Mouse (Mus musculus) MEL (cell line): ENCODE data around the gene Pbx3. TPM values are rescaled to one million over a fixed set of nuclear protein-coding genes. Genes with fewer than 3 reads are reported as not detected.
A peak's percentile ranks its signal among the peaks of the same experiment; 100 is the strongest.

Experiments used
- DNase-seq: peaks from one replicate; pipeline ENCODE4 v3.0.0; 2011; ENCODE audit warnings: low read depth, low spot score
- H3K27ac ChIP-seq: 2 replicates; pipeline ENCODE4 v1.5.1; 2012; ENCODE audit warnings: low read depth, mild to moderate bottlenecking, control low read depth, low read length, moderate library complexity; ENCODE audit not compliant: control insufficient read depth
- H3K27me3 ChIP-seq, 2 experiments: fragments of 150-350 bp in 1 of 2; sonication (generic) in 1 of 2; 2 replicates each; pipeline ENCODE4 v1.6.1; 2012; ENCODE audit warnings: low read length in 2 of 2, mild to moderate bottlenecking in 2 of 2, improper control_type of control experiment in 1 of 2, moderate library complexity in 1 of 2; ENCODE audit not compliant: insufficient read depth in 2 of 2, control insufficient read depth in 1 of 2
- H3K36me3 ChIP-seq, 2 experiments: 2 replicates each; pipeline ENCODE4 v1.6.1; 2012 to 2014; ENCODE audit warnings: low read length in 2 of 2, improper control_type of control experiment in 1 of 2, inconsistent platforms in 1 of 2, mild to moderate bottlenecking in 1 of 2; ENCODE audit not compliant: insufficient read depth in 2 of 2, control insufficient read depth in 1 of 2
- H3K4me1 ChIP-seq, 2 experiments: fragments of 150-350 bp in 1 of 2; sonication (generic) in 1 of 2; 2 replicates each; pipeline ENCODE4 v1.6.1; 2012; ENCODE audit warnings: low read length in 2 of 2, improper control_type of control experiment in 1 of 2, mild to moderate bottlenecking in 1 of 2; ENCODE audit not compliant: insufficient read depth in 2 of 2, control insufficient read depth in 1 of 2
- H3K4me3 ChIP-seq, 2 experiments: fragments of 150-350 bp in 1 of 2; sonication (generic) in 1 of 2; 2 replicates each; pipeline ENCODE4 v1.5.1; 2012; ENCODE audit warnings: low read depth in 2 of 2, low read length in 2 of 2, mild to moderate bottlenecking in 2 of 2, moderate library complexity in 2 of 2, control low read depth in 1 of 2, improper control_type of control experiment in 1 of 2; ENCODE audit not compliant: control insufficient read depth in 1 of 2, insufficient read depth in 1 of 2
- H3K79me2 ChIP-seq: 2 replicates; pipeline ENCODE4 v1.6.1; 2012; ENCODE audit warnings: mild to moderate bottlenecking, low read length, moderate library complexity; ENCODE audit not compliant: control insufficient read depth, poor library complexity, insufficient read depth
- H3K9ac ChIP-seq: 2 replicates; pipeline ENCODE4 v1.6.1; 2012; ENCODE audit warnings: low read depth, mild to moderate bottlenecking, control low read depth, low read length, moderate library complexity; ENCODE audit not compliant: control insufficient read depth, poor library complexity, severe bottlenecking
- H3K9me3 ChIP-seq: fragments of 150-350 bp; sonication (generic); replicated peaks from 2 replicates; pipeline ENCODE4 v1.6.1; 2012; ENCODE audit warnings: mild to moderate bottlenecking, low read length, improper control_type of control experiment, moderate library complexity; ENCODE audit not compliant: insufficient read depth
- CHD1 ChIP-seq: IDR thresholded peaks from 2 replicates; pipeline ENCODE4 v1.6.1; 2012; ENCODE audit warnings: low read depth, mild to moderate bottlenecking, inconsistent platforms, low read length, improper control_type of control experiment
- CTCF ChIP-seq, 3 experiments: IDR thresholded peaks in 2 of 3; conservative IDR thresholded peaks in 1 of 3; 2 replicates each; pipeline ENCODE4 v1.5.1; 2011 to 2012; ENCODE audit warnings: low read length in 3 of 3, low read depth in 2 of 3, mild to moderate bottlenecking in 2 of 3, improper control_type of control experiment in 1 of 3, inconsistent platforms in 1 of 3, mixed read lengths in 1 of 3, moderate library complexity in 1 of 3; ENCODE audit not compliant: control insufficient read depth in 1 of 3, insufficient read depth in 1 of 3, poor library complexity in 1 of 3, severe bottlenecking in 1 of 3
- EP300 ChIP-seq, 2 experiments: IDR thresholded peaks; 2 replicates each; pipeline ENCODE4 v1.6.1; 2011; ENCODE audit warnings: improper control_type of control experiment in 2 of 2, low read length in 2 of 2, low read depth in 1 of 2, mild to moderate bottlenecking in 1 of 2
- GABPA ChIP-seq: IDR thresholded peaks from 2 replicates; pipeline ENCODE4 v1.6.1; 2012; ENCODE audit warnings: low read depth, mild to moderate bottlenecking, inconsistent platforms, low read length, improper control_type of control experiment, moderate library complexity
- GATA1 ChIP-seq: IDR thresholded peaks from 2 replicates; pipeline ENCODE4 v1.6.1; 2011; ENCODE audit warnings: low read depth, low read length, improper control_type of control experiment
- KAT2A ChIP-seq: conservative IDR thresholded peaks from 2 replicates; pipeline ENCODE4 v1.6.1; 2012; ENCODE audit warnings: low read depth, low read length, improper control_type of control experiment, inconsistent platforms
- MAFK ChIP-seq: IDR thresholded peaks from 2 replicates; pipeline ENCODE4 v1.6.1; 2011; ENCODE audit warnings: low read depth, mild to moderate bottlenecking, low read length, improper control_type of control experiment, borderline replicate concordance
- MAZ ChIP-seq: IDR thresholded peaks from 2 replicates; pipeline ENCODE4 v1.6.1; 2012; ENCODE audit warnings: low read depth, mild to moderate bottlenecking, inconsistent platforms, low read length, improper control_type of control experiment
- MEF2A ChIP-seq: IDR thresholded peaks from 2 replicates; pipeline ENCODE4 v1.6.1; 2014; ENCODE audit warnings: low read depth, mild to moderate bottlenecking, inconsistent platforms, low read length, improper control_type of control experiment; ENCODE audit not compliant: poor library complexity, insufficient replicate concordance, severe bottlenecking; ENCODE audit errors: extremely low read depth
- NELFE ChIP-seq: IDR thresholded peaks from 2 replicates; pipeline ENCODE4 v1.6.1; 2011; ENCODE audit warnings: low read depth, low read length, improper control_type of control experiment
- POLR2AphosphoS2 ChIP-seq: IDR thresholded peaks from 2 replicates; pipeline ENCODE4 v1.6.1; 2011; ENCODE audit warnings: low read length, improper control_type of control experiment
- POLR2AphosphoS5 ChIP-seq: IDR thresholded peaks from 2 replicates; pipeline ENCODE4 v1.6.1; 2012; ENCODE audit warnings: low read depth, borderline replicate concordance, mild to moderate bottlenecking, inconsistent platforms, low read length, moderate library complexity, mixed read lengths
- RAD21 ChIP-seq: IDR thresholded peaks from 2 replicates; pipeline ENCODE4 v1.6.1; 2011; ENCODE audit warnings: mild to moderate bottlenecking, low read depth, low read length, improper control_type of control experiment
- RCOR1 ChIP-seq: IDR thresholded peaks from 2 replicates; pipeline ENCODE4 v1.6.1; 2012; ENCODE audit warnings: low read depth, mild to moderate bottlenecking, inconsistent platforms, low read length, improper control_type of control experiment
- SIN3A ChIP-seq: IDR thresholded peaks from 2 replicates; pipeline ENCODE4 v1.6.1; 2012; ENCODE audit warnings: low read length, improper control_type of control experiment, inconsistent platforms
- TAL1 ChIP-seq: IDR thresholded peaks from 2 replicates; pipeline ENCODE4 v1.6.1; 2012; ENCODE audit warnings: mild to moderate bottlenecking, inconsistent platforms, low read length, moderate library complexity, mixed read lengths
- TCF12 ChIP-seq: IDR thresholded peaks from 2 replicates; pipeline ENCODE4 v1.6.1; 2014; ENCODE audit warnings: low read depth, mild to moderate bottlenecking, inconsistent platforms, low read length, improper control_type of control experiment, moderate library complexity
- UBTF ChIP-seq: IDR thresholded peaks from 2 replicates; pipeline ENCODE4 v1.6.1; 2012; ENCODE audit warnings: low read depth, mild to moderate bottlenecking, inconsistent platforms, low read length, improper control_type of control experiment, moderate library complexity, borderline replicate concordance; ENCODE audit not compliant: insufficient read depth
- USF1 ChIP-seq: IDR thresholded peaks from 2 replicates; pipeline ENCODE4 v1.6.1; 2014; ENCODE audit warnings: low read depth, mild to moderate bottlenecking, inconsistent platforms, low read length, improper control_type of control experiment, moderate library complexity
- USF2 ChIP-seq, 2 experiments: IDR thresholded peaks; 2 replicates each; pipeline ENCODE4 v1.6.1; 2011 to 2012; ENCODE audit warnings: improper control_type of control experiment in 2 of 2, low read length in 2 of 2, borderline replicate concordance in 1 of 2, inconsistent platforms in 1 of 2, low read depth in 1 of 2, mild to moderate bottlenecking in 1 of 2; ENCODE audit not compliant: insufficient read depth in 1 of 2
- ZKSCAN1 ChIP-seq: IDR thresholded peaks from 2 replicates; pipeline ENCODE4 v1.6.1; 2012; ENCODE audit warnings: low read depth, mild to moderate bottlenecking, inconsistent platforms, low read length, improper control_type of control experiment, moderate library complexity
- polyA plus RNA-seq, 2 experiments: library from polyadenylated mRNA; stranded (reverse) in 1 of 2; unstranded in 1 of 2; fragments of >175 nt in 1 of 2; fragments of >200 nt in 1 of 2; gene quantifications; 2 replicates each; pipeline versions ENCODE4 v1.2.1 to v1.2.4; 2012; ENCODE audit warnings: low replicate concordance in 2 of 2, low read depth in 1 of 2; ENCODE audit not compliant: insufficient read length in 2 of 2, insufficient read depth in 1 of 2, missing spikeins in 1 of 2
- total RNA-seq: library from RNA; depleted of rRNA; stranded (reverse); fragments of 300-350 nt; gene quantifications from 2 replicates; pipeline ENCODE4 v1.2.3, GENCODE M21; 2012

Gene Pbx3
- total and polyA plus RNA-seq, 3 experiments, result 10.1 to 22.4 TPM; not detected in 1

DNA sequence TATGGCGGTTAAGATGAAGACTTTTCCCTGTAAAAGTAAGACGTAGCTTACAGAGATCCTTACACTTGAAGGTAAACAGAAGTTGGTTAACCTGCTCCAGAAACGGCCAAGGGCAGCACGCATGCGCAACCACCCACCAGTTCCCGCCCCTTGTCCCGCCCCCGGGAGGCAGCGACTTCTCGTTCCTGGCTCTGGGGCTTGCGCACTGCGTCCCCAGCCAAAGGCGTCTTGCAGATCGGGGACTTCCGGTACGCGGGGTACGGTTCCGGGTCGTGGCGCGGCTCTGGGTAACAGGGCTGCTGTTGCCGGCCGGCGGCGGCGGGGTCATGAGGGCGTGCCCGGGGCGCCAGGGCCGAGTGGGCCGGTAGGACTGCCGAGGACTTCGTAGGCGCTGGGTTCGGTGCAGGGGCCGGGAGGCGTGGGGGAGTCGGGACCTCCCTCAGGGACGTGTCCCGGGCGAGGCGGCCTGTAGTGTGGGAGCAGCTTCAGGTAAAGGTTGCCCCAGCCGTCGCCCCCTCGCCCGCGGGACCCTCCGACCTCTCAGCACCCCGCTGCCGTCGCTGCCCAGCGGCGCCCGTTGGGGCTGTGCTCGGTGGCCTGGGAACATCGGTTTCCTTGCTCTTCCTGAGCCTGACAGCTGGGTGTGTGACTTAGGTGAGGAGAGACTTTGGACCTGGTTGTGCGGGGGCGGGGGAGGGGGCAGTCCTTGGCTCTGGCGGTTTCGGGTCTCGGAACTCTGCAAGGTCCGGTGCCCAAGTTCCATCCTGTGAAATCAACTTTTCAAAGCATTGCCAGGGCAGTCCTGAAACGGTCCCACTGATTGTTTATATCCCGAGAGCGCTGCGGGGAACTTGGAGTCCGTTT, 33.9 kb upstream of the Pbx3 start, which contains the start of gene Mapkap1 (continued):
- TF ChIP-seq ZKSCAN1, result no peak
- 0 out of 2 replicates have a peak, but pooled peaks have one; percentile 49 for TF ChIP-seq UBTF
- no peak for TF ChIP-seq TAL1
- no peak for TF ChIP-seq RAD21
- TF ChIP-seq POLR2AphosphoS5, result no peak
- peak; percentile 56; the same call in 1 of the 2 replicates for TF ChIP-seq POLR2AphosphoS2
- TF ChIP-seq MEF2A, result no peak
- TF ChIP-seq RCOR1, result no peak
- no peak for TF ChIP-seq CHD1
- no peak for TF ChIP-seq GABPA
- peak; percentile 53; the same call in 1 of the 2 replicates for TF ChIP-seq MAZ

GRCm38 (mm10) chr2:34399535-34399934, 26.6 kb upstream of the Pbx3 start:
- Histone ChIP-seq H3K9me3 (no peaks in the 10 kb centered on the region), H3K27ac (no peak overlapping the region), H3K27me3 (peaks cover 4 to 8% of the 10 kb centered on the region in 2 experiments), H3K9ac (no peak overlapping the region), H3K36me3 (no peaks in the 10 kb centered on the region), H3K4me3 (no peak overlapping the region), H3K79me2 (no peaks in the 10 kb centered on the region), H3K4me1 (no peaks in the 10 kb centered on the region)
- TF ChIP-seq POLR2AphosphoS5, result no peak
- DNase-seq, result no peak

GRCm38 (mm10) chr2:34378930-34379329, 6.0 kb upstream of the Pbx3 start:
- Histone ChIP-seq H3K4me3 (no peak overlapping the region), H3K4me1 (peaks cover 0 to 4% of the 10 kb centered on the region in 2 experiments; a peak in 2 of 4 replicates), H3K36me3 (peaks cover 0 to 2% of the 10 kb centered on the region in 2 experiments; a peak in 2 of 4 replicates), H3K9ac (no peak overlapping the region), H3K9me3 (no peaks in the 10 kb centered on the region), H3K79me2 (no peaks in the 10 kb centered on the region), H3K27ac (no peak overlapping the region), H3K27me3 (no peaks in the 10 kb centered on the region)
- TF ChIP-seq GATA1, result peak; percentile 71
- TF ChIP-seq CTCF (IDR thresholded peaks at IDR 0.05 in 2 of 3, conservative IDR thresholded peaks at IDR 0.05 in 1 of 3; ENCODE audit: control insufficient read depth in 1 of 3, insufficient read depth in 1 of 3, low read depth in 2 of 3, low read length in 3 of 3, poor library complexity in 1 of 3, severe bottlenecking in 1 of 3), result no peak
- TF ChIP-seq USF1, result no peak
- peak; percentile 54 to 61 for TF ChIP-seq EP300 (IDR thresholded peaks at IDR 0.05; ENCODE audit: low read depth in 1 of 2, low read length in 2 of 2)
- TF ChIP-seq USF2 (IDR thresholded peaks at IDR 0.05; ENCODE audit: borderline replicate concordance in 1 of 2, insufficient read depth in 1 of 2, low read depth in 1 of 2, low read length in 2 of 2), result no peak
- TF ChIP-seq MAFK, result no peak
- no peak for TF ChIP-seq CHD1
- no peak for TF ChIP-seq KAT2A
- TF ChIP-seq NELFE, result no peak
- peak; percentile 46; the same call in 1 of the 2 replicates for TF ChIP-seq RCOR1
- TF ChIP-seq TCF12, result 0 out of 2 replicates have a peak, but pooled peaks have one; percentile 10
- no peak for TF ChIP-seq SIN3A
- no peak for DNase-seq
